Mouse (Mus musculus) layer of hippocampus, postnatal 10 days (tissue): ENCODE measurements at regions not wholly inside any gene's neighbourhood (a gene's known extent, or its start where the extent isn't known, plus 50 kb on each side); places are given as distances from the start of the nearest gene placed in this dataset.

Source experiments
- DNase-seq, 2 experiments: peaks; one replicate each; pipeline ENCODE4 v3.0.0; 2021; ENCODE audit warnings: low spot score in 2 of 2

DNA sequence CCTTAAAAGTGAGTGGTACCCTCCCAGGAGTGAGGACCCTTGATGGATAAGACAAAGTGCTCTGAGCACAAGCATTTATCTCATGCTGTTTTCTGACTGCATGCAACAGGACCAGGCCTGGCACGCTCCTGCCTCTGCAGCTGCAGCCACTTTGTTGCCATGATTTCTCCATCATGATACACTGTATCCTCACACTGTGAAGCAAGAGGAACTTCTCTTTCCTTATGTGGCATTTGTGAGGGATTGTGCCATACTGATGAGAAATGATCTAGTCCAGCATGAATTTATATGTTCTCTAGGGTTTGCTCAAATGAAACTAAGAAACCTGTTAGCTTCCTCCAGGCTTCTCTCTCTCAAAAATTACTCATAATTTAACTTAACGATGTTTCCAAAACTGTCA lies 380.2 kb upstream of the Trib2 start:
- no peak for DNase-seq

DNA sequence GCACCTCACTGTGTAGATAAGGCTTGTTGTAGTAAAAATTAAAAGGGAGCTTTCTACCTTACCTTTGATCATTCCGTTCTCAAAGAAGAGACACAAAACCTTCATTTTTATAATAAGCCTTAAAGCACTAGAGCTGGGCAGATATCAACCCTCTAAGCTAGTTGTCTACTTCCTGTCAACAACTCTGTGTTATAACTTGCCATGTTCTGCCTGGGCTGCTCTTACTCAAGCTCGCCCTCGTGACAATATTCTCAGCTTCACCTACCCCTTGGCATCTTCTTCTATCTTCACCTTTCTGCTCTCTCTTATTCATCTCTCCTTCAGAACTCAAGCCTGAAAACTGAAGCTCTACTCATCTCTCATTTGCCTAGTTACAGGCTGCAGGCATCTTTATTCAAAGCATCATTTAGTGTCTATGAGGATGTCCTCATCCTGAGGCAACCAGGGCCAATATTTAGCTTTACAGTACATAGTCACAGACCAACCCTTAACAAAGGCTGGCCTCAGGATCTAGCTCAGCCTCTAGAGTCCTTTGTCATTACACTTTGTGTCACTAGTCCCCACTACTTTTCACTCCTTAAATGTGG lies 375.2 kb upstream of the Trib2 start:
- no peak for DNase-seq

DNA sequence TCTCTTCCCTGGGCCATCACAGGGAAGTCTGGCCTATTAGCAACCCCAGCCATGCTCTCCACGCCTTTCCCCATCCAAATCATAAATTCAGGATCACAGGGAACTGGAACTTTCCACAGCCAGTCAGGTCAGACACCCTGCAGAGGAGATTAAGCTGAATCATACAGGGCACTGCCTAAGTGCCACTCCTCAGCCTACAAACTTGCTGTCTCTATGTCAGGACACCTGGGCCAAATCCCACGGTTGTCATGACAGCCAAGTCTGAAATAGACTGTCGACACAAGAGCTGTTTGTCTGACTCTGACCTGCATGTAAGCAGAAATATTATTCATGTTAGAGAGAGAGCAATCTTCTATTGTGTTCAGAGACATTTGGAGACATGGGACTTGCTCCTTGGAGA lies 374.0 kb upstream of the Trib2 start:
- DNase-seq = no peak

DNA sequence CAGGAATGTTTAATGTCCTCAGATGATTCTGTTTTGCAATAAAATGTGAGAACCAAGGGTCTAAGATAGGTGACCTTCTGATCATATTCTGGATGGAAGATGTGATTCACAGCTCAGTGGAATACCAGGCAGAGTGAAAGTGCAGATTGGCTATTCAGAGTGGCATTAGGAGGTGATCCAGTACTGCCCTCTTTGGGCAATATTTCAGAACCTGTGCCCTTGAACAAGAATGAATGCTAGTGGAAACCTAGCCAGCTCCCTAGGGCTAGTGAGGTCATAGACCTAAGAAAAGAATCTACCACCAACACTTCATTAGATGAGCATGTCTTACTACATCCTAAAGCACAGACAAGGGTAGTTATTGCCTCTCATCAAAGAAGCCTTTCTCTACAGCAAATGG lies 372.7 kb upstream of the Trib2 start:
- no peak for DNase-seq

DNA sequence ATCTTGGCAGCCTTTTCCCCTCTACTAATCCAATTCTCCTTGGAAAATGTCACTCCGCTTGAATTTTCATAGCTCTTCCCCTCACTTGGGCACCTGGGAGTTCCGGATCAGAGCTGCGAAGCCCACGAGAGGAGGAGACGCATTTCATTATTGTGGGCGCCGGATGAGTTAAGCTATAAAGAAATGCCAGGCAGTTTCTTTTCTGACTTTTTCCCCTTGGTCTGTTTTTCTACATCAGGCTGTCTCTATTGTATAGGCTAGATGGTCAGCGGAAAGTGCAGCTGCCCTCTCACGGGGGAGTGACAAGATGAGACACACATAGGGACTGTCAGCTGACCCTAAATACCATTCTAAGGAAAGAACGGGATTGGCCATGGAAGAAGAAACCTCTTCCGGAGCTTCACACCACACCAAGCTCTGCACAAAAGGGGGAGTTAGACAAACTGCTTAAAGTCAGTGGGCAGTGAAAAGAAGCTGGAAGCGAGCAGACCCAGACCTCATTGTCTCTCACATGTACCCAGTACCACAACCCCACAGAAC lies 369.3 kb upstream of the Trib2 start:
- no peak for DNase-seq

DNA sequence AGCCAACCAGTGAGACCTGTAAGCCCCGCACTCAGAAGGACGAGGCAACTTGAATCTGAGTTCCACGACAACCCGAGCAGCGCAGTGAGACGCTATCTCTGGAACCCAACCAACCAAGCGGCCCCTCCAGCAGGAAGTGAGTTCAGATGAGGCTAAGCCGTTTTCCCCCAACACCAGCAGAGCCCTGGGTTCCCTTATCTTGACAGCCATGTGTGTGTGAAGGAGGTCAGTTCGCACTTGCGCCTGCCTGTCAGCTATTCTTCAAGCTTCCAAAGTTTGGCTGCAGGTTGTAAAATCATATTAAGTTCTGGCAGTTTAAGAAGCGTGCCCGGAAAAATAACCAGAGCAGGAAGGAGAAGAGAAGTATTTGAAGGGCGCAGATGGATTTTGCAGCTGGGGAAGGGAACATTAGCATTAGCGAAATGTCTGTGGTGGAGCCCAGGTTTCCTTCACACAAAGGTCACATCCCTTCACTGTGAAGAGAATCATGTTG lies 368.8 kb upstream of the Trib2 start:
- no peak for DNase-seq

DNA sequence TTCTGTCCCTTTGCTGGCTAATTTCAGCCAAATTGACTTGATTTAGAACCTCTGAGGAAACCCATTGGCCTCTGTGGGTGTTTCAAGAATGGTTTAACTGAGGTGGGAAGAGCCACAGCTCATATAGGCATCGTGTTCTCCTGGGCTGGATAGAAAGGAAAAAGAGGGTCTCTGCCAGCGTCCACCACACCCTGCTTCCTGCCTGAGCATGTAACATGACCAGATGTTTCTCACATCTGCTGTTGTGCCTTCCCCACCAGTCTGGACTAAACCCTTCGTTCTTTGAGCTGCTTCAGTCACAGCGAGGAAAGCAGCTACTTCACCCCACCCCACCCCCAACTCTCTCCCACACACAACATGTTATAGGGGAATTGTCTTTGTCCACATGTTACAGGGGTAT lies 366.3 kb upstream of the Trib2 start:
- DNase-seq = no peak

DNA sequence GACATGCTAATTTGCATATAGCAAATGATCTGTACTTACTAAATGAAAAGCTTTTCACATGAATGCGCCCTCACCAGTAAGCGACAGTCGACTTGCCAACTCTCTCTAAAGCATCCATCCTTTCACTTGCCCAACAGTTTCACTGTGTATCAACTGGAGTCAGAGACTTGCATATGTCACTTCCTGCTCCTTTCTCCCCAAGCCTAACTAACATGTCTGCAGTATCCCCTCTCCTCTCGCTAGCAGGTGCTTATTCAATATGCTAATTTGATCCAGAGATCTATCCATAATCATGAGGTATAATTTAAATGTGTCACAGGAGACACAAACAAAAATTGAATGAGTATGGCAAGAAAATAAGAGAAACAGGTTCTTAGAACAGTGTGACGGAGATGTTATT lies 364.9 kb upstream of the Trib2 start:
- no peak for DNase-seq

DNA sequence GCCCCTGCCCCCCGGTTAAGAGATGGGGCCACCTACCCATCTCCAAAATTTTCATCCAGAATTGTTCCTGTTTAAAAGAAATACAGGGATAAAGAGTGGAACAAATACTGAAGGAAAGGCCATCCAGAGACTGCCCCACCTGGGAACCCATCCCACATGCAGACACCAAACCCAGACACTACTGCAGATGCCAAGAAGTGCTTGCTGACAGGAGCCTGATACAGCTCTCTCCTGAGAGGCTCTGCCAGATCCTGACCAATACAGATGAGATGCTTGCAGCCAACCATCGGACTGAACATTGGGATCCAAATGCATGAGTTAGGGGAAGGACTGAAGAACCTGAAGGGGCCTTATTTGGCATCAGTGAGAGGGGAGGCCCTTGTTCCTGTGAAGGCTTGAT lies 363.2 kb upstream of the Trib2 start:
- no peak for DNase-seq

DNA sequence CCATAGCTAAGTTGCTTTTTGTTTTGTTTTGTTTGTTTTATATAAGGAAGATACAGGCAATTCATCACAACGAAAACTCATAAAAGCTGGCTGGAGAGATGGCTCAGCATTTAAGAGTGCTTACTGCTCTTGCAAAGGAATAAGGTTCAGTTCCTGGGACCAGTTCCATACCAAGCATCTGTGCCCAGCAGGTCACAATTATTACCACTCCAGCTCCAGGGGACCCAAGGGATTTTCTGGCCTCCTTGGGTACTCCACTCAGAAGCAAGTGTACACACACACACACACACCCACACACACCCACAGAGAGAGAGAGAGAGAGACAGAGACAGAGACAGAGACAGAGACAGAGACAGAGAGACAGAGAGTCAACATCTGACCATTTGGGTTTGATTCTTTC lies 359.6 kb upstream of the Trib2 start:
- DNase-seq = no peak

DNA sequence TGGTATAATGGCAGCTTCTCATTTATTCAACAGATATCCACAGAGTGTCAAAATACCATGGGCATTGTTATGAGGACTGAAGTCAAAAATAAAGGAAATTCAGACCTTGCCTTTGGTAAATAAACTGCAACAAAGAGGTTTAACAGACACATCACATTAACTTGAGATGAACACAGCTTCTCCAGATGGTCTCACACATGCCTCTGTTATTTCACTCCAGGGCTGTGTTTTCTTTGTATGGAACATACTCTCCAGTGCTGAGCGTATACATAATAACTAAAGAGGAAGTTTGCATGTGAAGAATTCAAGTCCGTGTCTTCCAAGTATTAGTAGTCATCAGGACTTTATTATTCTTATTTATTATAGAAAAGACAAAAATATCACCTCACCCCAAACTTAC lies 355.5 kb upstream of the Trib2 start:
- DNase-seq = no peak

DNA sequence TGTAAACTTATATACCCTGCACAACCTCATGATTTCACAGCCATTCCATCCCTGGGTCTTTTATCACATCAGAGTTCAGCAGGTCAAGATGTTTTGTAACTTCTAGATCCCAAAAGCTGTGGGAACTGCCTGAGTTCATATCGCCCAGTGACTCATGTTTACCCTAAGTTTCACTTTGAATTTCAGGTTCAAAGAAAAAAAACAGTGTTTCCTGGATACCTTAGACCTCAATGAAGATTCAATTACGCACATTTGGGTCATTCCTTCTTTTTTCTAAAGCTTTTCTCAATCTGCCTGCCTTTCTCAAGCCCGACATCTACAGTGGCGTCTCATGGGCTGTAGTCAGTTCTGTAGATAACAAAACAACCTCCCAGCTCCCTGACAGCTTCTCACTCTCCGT lies 354.9 kb upstream of the Trib2 start:
- no peak for DNase-seq

DNA sequence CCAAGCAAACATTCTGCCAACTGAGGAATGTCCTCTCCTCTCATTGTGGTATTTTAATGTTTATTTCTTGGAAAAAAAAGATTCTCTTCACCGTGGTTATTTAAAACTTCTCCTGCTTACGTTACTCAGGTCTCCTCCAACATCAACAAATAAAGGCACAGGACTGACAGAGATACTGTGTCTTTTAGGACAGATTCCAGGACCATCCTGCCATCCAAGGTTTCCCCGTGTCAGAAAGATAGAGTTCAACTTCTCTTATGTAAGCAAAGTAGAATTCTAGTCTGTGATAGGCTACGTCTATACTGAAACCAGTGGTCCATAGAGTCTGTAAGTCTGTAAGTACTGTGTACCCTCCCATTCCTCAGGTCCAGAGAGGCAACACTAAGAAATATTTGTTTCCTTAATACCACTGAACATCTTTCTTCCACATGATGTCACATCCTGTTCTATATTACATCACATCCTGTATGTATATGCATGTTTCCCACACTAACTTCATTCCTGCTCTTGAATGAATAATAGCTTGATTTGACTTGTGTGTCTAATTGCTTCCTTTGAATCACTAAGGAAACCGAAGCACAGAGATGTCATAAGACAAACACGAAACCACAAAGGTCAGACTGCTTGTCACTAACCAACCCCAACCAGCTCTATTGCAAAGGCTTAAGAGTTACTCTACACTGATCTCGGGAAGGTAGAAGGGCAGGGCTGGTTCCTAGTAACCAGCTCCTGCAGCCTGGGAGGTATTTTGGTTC lies 353.2 kb upstream of the Trib2 start:
- DNase-seq = no peak

DNA sequence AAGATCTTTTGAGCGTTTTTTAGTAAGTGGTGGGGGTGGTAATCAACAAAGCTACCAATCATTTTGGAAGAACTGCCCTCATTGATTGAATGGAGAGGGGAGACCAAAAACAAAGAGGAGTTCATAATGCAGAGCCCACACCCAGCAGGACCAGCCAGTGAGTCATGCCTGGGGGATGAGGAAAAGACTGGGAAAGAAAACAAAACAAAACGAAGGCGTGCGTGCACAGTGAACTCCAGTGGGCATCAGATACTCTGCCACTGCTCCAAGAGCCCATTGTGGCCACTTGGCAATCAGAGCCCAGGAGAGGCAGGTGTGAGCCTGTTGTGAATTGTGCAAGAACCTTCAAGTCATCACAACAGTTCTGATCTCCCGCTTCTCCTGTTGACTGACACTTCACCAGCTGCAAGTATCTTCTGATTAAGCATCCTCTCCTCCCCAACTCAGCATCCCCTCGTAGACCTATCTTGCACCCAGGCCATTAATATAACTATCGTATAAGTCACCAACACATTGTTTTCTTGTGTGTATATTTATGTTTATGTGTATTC lies 351.1 kb upstream of the Trib2 start:
- no peak for DNase-seq

DNA sequence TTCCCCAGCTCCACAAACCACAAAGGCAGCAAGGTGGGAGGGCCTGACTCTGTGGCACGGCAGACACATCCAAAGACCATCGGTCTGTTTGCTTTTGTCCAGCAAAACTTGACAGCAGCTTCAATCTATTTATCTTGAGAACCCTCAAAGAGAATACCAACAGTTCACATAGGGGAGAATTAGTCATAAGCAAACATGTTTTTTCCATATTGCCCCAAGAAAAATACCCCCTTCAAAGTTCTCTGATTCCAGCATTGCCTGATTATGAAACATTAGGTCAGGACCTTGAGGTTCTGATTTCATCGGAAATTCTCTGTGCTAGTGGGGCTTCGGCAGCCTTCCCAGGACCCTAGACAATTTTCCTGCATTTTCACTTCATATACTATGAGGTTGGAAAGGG lies 348.4 kb upstream of the Trib2 start:
- DNase-seq = no peak

DNA sequence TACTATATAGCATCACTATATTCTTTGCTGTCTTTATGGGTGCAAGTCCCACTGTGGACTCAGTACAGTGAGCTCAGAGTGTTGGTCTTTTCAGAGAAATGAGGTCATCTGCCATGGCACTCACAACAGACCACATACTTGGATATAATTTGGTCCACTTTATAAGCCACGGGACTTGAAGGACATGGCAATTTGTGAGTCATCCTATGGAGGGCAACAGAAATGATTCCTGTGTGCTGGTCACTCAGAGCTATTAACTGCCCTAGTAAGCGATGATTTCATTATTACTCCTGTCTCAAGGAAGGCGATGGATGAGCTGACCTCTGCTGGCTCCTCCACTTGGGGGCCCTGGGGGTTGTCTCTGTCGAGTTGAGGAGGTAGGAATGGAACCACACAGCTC lies 345.2 kb upstream of the Trib2 start:
- no peak for DNase-seq

DNA sequence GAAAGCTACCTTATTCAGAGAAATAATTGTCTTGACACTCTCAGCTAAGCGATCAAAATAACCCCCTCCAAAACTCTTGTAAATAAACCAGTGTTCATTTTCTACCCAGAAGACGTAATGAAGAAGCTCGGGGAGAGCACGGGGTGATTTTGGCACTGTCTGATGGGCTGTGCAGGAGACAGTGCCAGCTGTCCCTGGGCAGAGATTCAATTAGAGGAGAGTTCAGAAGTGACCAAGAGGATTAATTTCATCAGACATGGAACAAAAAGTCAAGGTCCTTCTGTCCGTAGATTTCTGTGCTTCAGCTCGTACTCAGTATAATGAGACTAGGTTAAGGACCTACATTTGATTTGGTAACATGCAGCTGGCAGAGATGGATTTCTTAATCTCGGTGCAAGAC lies 341.2 kb upstream of the Trib2 start:
- DNase-seq = no peak

DNA sequence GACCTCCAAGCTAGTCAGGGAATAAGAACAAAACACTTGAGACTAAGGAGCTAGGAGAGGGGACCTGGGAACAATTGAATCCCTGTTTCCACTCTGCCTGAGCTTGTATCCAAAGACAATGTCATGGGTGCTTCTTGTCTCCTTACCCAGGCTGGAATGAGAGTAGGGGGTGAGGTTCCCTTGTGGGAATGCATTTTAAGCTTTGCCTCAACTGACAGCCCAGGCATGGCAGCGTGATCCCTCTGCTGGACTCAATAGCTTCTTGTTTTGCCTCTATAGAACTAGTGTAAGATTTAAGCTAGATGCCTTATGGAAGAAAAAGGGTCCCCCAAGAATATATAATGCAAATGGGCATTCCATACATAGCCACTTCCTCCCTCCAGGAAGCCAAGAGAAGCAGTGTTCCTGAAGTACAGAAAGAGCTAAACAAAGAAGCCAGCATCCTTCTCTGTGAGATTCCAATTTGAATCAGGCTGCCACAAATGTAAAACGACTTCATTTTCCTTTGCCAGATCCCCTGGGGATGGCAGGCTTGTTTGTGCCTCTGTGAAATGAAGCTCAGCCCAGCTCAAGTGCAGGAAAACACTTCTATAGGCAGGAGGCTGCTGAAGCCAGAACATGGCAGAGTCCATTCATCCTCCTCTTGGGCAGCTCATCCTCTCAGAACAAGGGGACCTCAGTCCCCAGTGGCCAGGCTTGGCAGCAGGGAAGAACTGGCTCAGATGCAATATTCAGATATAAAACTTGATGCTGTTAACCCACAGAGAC lies 339.3 kb upstream of the Trib2 start:
- DNase-seq = peak; percentile 25 to 39

DNA sequence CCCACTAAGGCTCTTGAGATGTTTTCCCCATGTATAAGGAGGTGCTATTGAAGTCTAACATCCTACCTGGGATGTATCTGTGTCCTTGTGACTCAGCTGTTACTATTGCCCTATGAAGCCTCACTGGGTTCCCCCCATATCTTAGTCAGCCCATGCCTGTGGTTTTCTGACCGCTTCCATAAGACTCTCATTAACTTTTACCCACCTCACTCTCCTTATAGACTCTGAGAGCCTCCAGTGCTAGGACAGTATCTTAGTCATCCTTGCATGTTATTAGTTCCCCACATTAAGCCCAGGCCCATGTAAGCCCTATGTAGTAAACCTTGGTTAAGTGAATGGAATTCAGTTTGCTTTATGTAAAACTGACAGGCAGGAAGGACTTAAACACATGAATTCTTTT lies 337.5 kb upstream of the Trib2 start:
- DNase-seq = no peak

DNA sequence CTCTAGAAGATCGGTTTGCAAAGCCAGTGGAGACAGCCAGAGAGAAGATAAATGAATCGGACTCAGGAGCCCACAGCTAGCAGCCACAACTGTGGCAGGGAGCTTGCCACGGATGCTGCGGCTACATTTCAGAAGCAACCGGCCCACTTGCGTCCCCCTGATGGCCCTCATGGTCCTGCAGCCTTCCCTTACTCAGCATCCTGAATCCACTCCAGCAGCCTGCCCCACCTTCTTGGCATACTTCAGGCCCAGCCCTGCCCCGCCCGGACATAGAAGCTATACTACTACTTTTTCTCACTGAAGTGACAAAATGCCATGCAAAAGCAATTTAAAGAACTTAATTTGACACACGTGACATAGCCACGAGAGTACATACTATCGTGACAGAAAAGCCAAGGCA lies 335.4 kb upstream of the Trib2 start:
- no peak for DNase-seq

DNA sequence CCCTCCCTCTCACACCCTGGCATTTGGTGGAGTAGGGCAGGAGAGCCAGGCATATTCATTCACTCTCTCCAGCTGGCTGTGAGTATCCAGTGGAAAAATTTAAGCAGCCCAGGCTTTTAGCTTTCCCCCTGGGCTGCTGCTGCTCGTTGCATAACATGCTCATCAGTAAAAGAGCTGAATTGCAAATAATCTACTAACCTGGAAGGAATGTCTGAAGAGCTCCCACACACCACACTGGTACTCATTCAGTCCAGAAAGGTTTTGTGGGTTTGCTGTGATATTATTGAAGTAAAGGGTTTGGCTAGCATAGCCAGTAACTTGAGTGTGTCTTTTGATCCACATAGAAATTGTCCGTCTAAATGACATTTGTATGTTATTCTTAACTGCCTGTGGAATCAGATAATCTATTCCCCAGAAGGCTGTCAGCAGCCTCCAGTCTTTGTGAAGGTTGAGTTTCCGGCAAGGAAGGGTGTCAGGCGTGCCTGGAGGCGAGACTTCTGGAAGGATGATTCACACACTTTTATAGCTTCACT lies 334.5 kb upstream of the Trib2 start:
- DNase-seq = peak in 1 of 2 experiments; percentile 39

DNA sequence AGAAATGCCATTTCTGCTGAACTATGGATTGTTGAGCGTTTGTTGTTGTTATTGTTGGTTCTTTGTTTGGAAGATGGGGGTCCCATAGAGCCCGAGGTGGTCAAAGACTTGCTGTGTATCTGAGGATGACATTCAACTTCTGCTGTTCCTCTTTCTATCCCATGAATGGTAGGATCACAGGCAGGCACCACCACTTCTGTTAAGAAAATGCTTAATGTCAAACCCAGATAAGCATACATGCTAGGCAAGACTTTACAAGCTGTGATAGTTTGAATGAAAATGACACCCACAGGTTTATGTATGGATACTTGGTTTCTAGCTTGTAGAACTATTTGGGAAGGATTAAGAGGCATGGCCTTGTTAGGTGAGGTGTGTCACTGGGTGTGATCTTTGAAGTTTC lies 330.2 kb upstream of the Trib2 start:
- no peak for DNase-seq
